In genomic region chr2:91312578-91313311, GRCm38 (mm10) we compare ENCODE assay signal across 9 mouse cellular contexts. TPM values are rescaled to one million over a fixed set of nuclear protein-coding genes. Genes with fewer than 3 reads are reported as not detected.
DNase-seq lines count a peak whose midpoint lies in the region; ATAC-seq and TF ChIP-seq lines count a peak whose summit lies in the region.
"Had no signal": no experiment of that assay in that cellular context is flagged by ENCODE, and none has a peak within 500 bp of the region (broad histone marks: within the 10 kb centered on the region; RNA-seq: fewer than 3 reads in every experiment).

No protein-coding gene starts in this region.

- 0 out of 2 replicates have a peak overlapping the region, but pooled peaks have one; percentile 14 for H3K27ac ChIP-seq in kidney, embryonic 14.5 days (ENCODE audit: low read depth, low read length)
- peak overlapping the region; percentile 36 for H3K27ac ChIP-seq in bone marrow, adult 2 months (ENCODE audit: control insufficient read depth, insufficient read depth, low read depth, low read length, poor library complexity)
- no peak overlapping the region for H3K27ac ChIP-seq in intestine, embryonic 15.5 days
- H3K27ac ChIP-seq in neural tube, embryonic 15.5 days (replicated peaks): 0 out of 2 replicates have a peak overlapping the region, but pooled peaks have one; percentile 19
- H3K27ac ChIP-seq in liver, embryonic 11.5 days (ENCODE audit: low read depth, low read length): no peak overlapping the region
- H3K27ac ChIP-seq: liver, embryonic 14.5 days had no signal

- no peak overlapping the region for H3K4me3 ChIP-seq in kidney, embryonic 14.5 days (ENCODE audit: low read length)
- no peak overlapping the region for H3K4me3 ChIP-seq in bone marrow, adult 2 months (replicated peaks; ENCODE audit: control insufficient read depth, low read depth, low read length)
- no peak overlapping the region for H3K4me3 ChIP-seq in intestine, embryonic 15.5 days (replicated peaks)
- no peak overlapping the region for H3K4me3 ChIP-seq in neural tube, embryonic 15.5 days (replicated peaks)
- H3K4me3 ChIP-seq in liver, embryonic 11.5 days (ENCODE audit: low read depth, low read length): no peak overlapping the region

- H3K9me3 ChIP-seq in kidney, embryonic 14.5 days (ENCODE audit: control insufficient read depth, low read length): no peaks in the 10 kb centered on the region
- no peaks in the 10 kb centered on the region for H3K9me3 ChIP-seq in intestine, embryonic 15.5 days
- no peaks in the 10 kb centered on the region for H3K9me3 ChIP-seq in neural tube, embryonic 15.5 days (replicated peaks)
- no peaks in the 10 kb centered on the region for H3K9me3 ChIP-seq in liver, embryonic 11.5 days (ENCODE audit: control insufficient read depth, low read length)

- no peaks in the 10 kb centered on the region for H3K27me3 ChIP-seq in kidney, embryonic 14.5 days (ENCODE audit: control insufficient read depth, insufficient read depth, low read length)
- H3K27me3 ChIP-seq in intestine, embryonic 15.5 days (replicated peaks): no peaks in the 10 kb centered on the region
- no peaks in the 10 kb centered on the region for H3K27me3 ChIP-seq in neural tube, embryonic 15.5 days (replicated peaks)
- H3K27me3 ChIP-seq in liver, embryonic 11.5 days (replicated peaks; ENCODE audit: control insufficient read depth, insufficient read depth, low read length): no peaks in the 10 kb centered on the region

- no peak overlapping the region for H3K9ac ChIP-seq in kidney, embryonic 14.5 days (ENCODE audit: low read depth, low read length)
- H3K9ac ChIP-seq in intestine, embryonic 15.5 days: no peak overlapping the region
- no peak overlapping the region for H3K9ac ChIP-seq in neural tube, embryonic 15.5 days (replicated peaks)
- no peak overlapping the region for H3K9ac ChIP-seq in liver, embryonic 11.5 days (ENCODE audit: low read depth, low read length)
- H3K9ac ChIP-seq: liver, embryonic 14.5 days had no signal

- ATAC-seq in kidney, embryonic 14.5 days (ENCODE audit: low FRiP score, low TSS enrichment): 0 out of 2 replicates have a peak, but pooled peaks have one; percentile 48
- peak; percentile 58 for ATAC-seq in intestine, embryonic 15.5 days
- no peak for ATAC-seq in neural tube, embryonic 15.5 days (ENCODE audit: low FRiP score)
- no peak for ATAC-seq in frontal cortex, adult (ENCODE audit: low TSS enrichment)
- no peak for ATAC-seq in liver, embryonic 11.5 days (replicated peaks; ENCODE audit: low FRiP score)

- no peak for TF ChIP-seq CTCF in bone marrow, adult 2 months (IDR thresholded peaks at IDR 0.05; ENCODE audit: control insufficient read depth, insufficient read depth, low read length)

- no peaks in the 10 kb centered on the region for H3K36me3 ChIP-seq in kidney, embryonic 14.5 days (ENCODE audit: control insufficient read depth, insufficient read depth, low read length)
- no peaks in the 10 kb centered on the region for H3K36me3 ChIP-seq in intestine, embryonic 15.5 days
- H3K36me3 ChIP-seq in neural tube, embryonic 15.5 days: 0 out of 2 replicates have a peak, but pooled peaks cover 4% of the 10 kb centered on the region
- H3K36me3 ChIP-seq in liver, embryonic 11.5 days (ENCODE audit: control insufficient read depth, insufficient read depth, low read length): no peaks in the 10 kb centered on the region

- WGBS in kidney, embryonic 14.5 days: 34% methylated on average over 10 of the region's 10 CpGs
- 75% methylated on average over 10 of the region's 10 CpGs for WGBS in bone marrow, adult 2 months
- WGBS in intestine, embryonic 15.5 days: 54% methylated on average over 10 of the region's 10 CpGs
- WGBS in neural tube, embryonic 15.5 days: 30% methylated on average over 10 of the region's 10 CpGs
- WGBS in liver, embryonic 11.5 days: 54% methylated on average over 10 of the region's 10 CpGs

- DNase-seq in kidney, adult 18-20 months: no peak
- no peak for DNase-seq in layer of hippocampus, adult 11-12 months (ENCODE audit: low spot score)
- no peak for DNase-seq in liver, embryonic 11.5 days (ENCODE audit: low spot score)

- no peaks in the 10 kb centered on the region; the same call in 1 of the 2 replicates for H3K4me1 ChIP-seq in kidney, embryonic 14.5 days (ENCODE audit: control insufficient read depth, insufficient read depth, low read length)
- peaks cover 2% of the 10 kb centered on the region; the same call in 1 of the 2 replicates for H3K4me1 ChIP-seq in bone marrow, adult 2 months (ENCODE audit: control insufficient read depth, insufficient read depth, low read length)
- H3K4me1 ChIP-seq in intestine, embryonic 15.5 days (replicated peaks): peaks cover 14% of the 10 kb centered on the region
- H3K4me1 ChIP-seq in neural tube, embryonic 15.5 days: peaks cover 4% of the 10 kb centered on the region; the same call in 1 of the 2 replicates
- peaks cover 7% of the 10 kb centered on the region; the same call in 1 of the 2 replicates for H3K4me1 ChIP-seq in liver, embryonic 11.5 days (replicated peaks; ENCODE audit: control insufficient read depth, insufficient read depth, low read length)

- TF ChIP-seq POLR2A in bone marrow, adult 2 months (IDR thresholded peaks at IDR 0.05; ENCODE audit: borderline replicate concordance, control insufficient read depth, low read depth, low read length): no peak

- no peak overlapping the region for H3K4me2 ChIP-seq in kidney, embryonic 14.5 days (replicated peaks; ENCODE audit: low read depth, low read length)
- H3K4me2 ChIP-seq in intestine, embryonic 15.5 days (replicated peaks): no peak overlapping the region
- H3K4me2 ChIP-seq in neural tube, embryonic 15.5 days: no peak overlapping the region
- H3K4me2 ChIP-seq in liver, embryonic 11.5 days: no peak overlapping the region

RNA-seq across cellular contexts. Expression of gene Arfgap2, which starts 48.0 kb away (rescaled TPM):
- polyA plus RNA-seq in kidney, embryonic 14.5 days (2014; fragmentation: Nextera tagmentation; extraction: Ambion mirVana): 58.6 and 81.6 TPM in 2 replicates
- polyA plus RNA-seq in bone marrow, adult 2 months (2011; ENCODE audit: insufficient read depth, insufficient read length, low replicate concordance, missing spikeins): 31.3 and 47.4 TPM in 2 replicates
- polyA plus RNA-seq in intestine, embryonic 15.5 days (2015; fragmentation: Nextera tagmentation; extraction: Ambion mirVana): 72.0 and 75.6 TPM in 2 replicates
- polyA plus RNA-seq in neural tube, embryonic 15.5 days (2015; fragmentation: Nextera tagmentation; extraction: Ambion mirVana): 62.0 and 68.9 TPM in 2 replicates
- 95.7 and 105 TPM in 2 replicates for polyA plus RNA-seq in liver, embryonic 11.5 days (2014; fragmentation: Nextera tagmentation; extraction: Ambion mirVana)

RNA-seq across cellular contexts. Expression of gene Pacsin3, which starts 57.0 kb away (rescaled TPM):
- polyA plus RNA-seq in kidney, embryonic 14.5 days (2014; fragmentation: Nextera tagmentation; extraction: Ambion mirVana): 24.3 and 32.8 TPM in 2 replicates
- polyA plus RNA-seq in bone marrow, adult 2 months (2011; ENCODE audit: insufficient read depth, insufficient read length, low replicate concordance, missing spikeins): 2.6 and 6.7 TPM in 2 replicates
- 21.3 and 22.3 TPM in 2 replicates for polyA plus RNA-seq in intestine, embryonic 15.5 days (2015; fragmentation: Nextera tagmentation; extraction: Ambion mirVana)
- polyA plus RNA-seq in neural tube, embryonic 15.5 days (2015; fragmentation: Nextera tagmentation; extraction: Ambion mirVana): 20.0 and 21.8 TPM in 2 replicates
- polyA plus RNA-seq in liver, embryonic 11.5 days (2014; fragmentation: Nextera tagmentation; extraction: Ambion mirVana): 15.6 and 16.1 TPM in 2 replicates

Comparison
In these comparisons a context has a peak if more than half of its experiments do, and no peak if none do; other contexts are left out.
1. ATAC-seq: peak in kidney, embryonic 14.5 days (single experiment) and intestine, embryonic 15.5 days (single experiment); none in neural tube, embryonic 15.5 days (single experiment), frontal cortex, adult (single experiment) and liver, embryonic 11.5 days (single experiment).
2. H3K27ac ChIP-seq: peak in kidney, embryonic 14.5 days (single experiment), bone marrow, adult 2 months (single experiment) and neural tube, embryonic 15.5 days (single experiment); none in intestine, embryonic 15.5 days (single experiment) and liver, embryonic 11.5 days (single experiment).